Mouse (Mus musculus) spleen, postnatal 14 days (tissue): ENCODE results near the gene Pcbp2.

Source experiments
- DNase-seq, 2 experiments: peaks; one replicate each; pipeline ENCODE4 v3.0.0; 2021 to 2022; ENCODE audit warnings: low spot score in 2 of 2

Gene Pcbp2

DNA sequence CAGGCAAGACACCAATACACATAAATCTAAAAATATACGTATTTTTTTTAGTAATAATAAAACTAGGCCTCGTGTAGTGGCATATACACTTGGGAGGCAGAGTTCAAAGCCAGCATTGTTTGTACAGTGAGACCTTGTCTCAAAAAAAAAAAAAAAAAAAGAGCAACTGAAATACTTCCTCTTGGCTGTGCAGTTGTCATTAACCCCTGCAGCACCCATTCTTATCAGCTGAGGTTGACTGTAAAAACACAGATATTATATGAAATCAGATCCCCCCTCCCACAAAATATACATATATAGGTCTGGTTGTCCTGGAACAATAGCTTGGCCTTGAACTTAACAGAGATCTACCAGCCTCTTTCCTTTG, 36.1 kb downstream of the Pcbp2 start:
- DNase-seq = no peak

DNA sequence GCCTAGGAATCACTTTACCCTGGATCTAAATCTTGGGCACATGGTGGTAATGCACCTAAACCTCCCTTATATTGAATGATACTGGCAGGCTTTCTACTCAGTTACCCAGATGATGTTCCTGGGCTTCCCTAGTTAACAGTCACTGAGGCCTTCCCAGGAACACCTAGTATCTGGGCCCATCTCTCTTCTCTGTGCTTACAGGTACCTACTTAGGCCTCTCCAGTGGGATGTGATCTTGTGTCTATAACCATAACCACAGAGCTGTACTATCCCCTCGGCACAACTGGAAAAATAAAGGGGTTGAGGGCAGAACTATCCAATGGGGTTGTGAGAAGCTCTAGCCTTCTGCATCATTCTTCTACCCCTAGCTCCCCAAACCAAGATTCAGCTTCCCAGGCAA, 36.5 kb downstream of the Pcbp2 start:
- DNase-seq = no peak

DNA sequence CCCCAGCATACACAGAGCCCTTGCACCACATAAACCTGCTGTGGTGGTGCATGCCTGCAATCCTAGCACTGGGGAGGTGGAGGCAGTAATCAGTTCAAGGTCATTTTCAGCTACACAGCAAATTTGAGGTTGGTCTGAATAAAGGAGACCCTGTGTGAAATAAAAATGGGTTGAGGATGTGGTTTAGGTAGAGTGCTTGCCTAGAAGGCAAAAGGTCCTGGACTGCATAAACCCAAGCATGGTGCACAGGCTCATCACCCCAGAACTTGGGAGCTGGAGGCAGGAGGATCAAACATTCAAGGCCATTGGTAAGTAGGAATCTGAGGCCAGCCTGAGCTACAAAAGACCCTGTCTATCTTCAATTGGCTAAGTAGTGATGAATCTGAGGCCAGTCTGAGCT, 37.2 kb downstream of the Pcbp2 start:
- DNase-seq = no peak

DNA sequence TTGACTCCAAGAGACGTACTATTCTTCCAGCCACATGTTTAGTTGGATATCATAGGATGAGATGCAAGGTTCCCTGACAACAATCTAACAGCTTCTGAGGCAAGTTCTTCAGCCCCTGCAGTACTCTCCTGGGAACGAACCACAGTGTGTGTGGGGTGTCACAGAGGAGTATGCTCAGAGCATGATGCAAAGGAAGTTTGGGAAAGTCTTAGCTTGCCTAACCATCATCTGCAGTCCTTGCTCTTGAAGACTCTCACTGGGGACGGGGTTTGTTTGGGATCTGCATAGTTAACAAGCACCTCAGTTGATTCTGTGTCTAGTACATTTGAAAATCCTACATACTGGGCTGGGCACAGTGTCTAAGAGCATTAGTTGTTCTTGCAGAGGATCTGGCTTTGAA, 38.0 kb downstream of the Pcbp2 start:
- no peak for DNase-seq

DNA sequence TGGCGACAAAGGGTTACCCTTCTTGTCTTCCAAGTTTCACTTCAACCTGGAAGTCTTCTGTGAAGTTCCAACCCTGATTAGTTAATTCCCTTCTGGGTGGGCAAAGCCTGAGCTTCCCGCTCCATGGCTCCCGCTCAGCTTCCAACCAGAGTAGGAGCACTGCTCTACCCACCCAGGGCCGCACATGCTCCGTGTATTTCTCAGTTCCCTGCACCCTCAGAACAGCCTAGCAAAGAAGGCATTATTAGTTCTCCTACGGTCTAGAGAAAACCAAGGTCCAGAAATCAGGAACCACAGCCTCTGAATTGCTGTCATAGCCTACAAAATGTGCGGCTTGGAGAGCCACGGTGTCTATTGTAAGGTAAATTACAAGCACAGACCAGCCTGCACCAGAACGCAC, 39.8 kb downstream of the Pcbp2 start:
- DNase-seq = no peak

DNA sequence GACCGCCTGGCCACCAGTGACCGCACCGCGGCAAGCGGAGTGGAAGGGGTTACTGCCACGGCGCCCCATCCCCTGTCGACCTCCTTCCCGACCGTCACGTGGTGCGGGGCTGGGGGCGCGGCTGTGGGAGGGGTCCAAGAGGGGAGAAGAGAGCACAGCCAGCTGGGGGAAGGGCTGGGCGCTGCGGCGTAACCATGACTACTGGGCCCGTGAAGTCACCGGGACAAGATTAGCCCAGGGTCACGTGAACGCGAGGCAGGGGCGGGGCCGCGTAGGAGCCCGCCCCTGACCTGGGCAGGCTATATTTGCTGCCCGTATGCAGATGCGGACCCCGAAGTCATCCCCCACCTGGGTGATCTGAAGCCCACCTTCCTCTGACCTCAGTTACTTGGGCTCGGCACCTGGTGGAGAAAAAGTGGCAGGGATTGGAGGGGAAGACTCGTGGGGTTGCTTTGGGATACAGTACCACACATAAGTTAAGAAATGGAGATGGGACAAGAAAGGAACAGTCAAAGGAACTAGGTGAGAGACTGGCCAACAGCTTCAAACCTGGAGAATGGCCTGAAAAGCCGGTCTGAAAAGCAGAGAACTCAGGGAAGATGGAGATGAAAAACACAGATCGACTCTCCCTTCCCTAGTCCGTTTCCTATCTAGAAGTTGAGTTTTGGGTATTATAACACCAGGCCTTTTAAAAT, 40.4 kb downstream of the Pcbp2 start:
- DNase-seq = peak; percentile 40 to 65

DNA sequence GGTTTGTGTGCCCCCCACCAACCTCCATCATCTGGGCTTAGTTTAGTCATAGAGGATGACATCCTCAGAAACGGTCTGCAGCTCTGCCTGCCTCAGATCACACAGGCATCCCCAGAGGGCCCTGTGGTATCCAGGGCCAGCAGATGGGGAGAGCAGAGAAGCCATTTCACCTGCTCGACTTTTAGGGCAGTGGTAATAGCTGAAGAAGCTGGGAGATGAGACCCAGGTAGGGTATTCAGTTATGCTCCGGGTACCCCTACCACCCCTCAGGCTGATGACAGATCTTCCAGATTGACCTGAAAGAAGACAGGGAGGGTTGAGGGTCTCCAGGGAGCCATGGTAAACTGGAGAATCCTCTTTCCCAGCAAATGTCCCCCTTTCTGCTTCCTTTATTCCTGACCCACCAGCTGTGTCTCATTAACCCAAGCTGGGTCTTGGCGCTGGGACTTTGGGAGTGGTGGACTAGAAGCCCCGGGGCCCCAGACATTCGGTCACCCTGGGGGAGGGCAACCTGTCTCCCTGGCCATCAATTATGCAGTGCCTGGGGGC, 41.0 kb downstream of the Pcbp2 start:
- no peak for DNase-seq

DNA sequence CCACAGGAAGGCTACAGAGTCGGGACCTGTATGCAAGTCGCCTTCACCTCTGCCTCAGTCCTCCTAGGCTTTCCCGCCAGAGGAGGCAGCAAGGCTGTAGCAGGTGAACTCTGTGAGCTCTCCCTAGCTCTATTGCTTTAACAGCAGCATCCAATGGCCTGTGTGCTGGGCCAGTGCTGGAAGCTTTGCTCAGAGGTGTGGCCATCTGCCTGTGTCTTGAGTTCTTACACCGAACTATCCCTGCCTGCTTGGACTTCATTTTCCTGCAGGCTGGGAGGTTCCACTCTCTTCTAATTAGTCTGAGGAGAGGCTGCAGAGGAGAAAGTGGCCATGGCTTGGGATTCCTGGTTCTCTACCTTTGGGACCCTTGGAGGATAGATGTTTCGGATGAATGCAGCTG, 41.7 kb downstream of the Pcbp2 start:
- no peak for DNase-seq

DNA sequence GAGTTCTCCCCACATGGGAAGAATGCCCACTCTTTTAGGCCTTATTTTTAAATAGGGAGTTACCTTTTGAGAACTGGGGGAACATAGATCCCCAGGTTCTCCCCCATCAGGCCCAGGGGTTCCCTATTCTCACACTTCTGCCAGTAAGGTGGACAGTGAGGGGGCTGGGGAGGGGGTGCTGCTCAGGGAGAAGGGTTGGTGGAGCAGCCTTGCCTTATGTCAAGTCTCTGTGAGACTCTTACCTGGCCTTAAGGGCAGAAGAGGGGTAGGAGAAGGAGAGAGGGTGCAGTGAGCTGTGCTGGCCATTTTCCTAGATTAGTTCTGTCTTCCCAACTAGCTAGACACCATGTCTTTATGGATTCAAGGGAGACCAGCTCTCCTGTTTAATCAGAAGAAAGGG, 42.1 kb downstream of the Pcbp2 start:
- DNase-seq = no peak

DNA sequence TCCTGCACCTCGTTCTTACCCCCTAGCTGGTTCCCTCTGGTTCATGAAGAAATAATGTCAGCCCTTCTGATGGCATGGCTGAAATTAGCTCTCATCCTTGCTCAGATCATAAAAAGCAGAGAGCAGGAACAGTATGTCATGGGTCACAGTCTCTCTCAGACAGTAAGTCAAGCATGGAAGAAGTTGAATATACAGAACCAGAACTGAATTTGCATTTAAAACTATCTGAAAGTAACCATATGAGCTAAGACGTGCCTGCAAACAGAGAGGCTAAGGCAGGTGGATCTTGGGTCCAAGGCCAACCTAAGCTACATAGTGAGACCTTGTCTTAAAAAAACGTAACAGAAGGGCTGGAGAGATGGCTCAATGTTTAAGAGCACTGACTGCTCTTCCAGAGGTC, 42.7 kb downstream of the Pcbp2 start:
- DNase-seq = no peak

DNA sequence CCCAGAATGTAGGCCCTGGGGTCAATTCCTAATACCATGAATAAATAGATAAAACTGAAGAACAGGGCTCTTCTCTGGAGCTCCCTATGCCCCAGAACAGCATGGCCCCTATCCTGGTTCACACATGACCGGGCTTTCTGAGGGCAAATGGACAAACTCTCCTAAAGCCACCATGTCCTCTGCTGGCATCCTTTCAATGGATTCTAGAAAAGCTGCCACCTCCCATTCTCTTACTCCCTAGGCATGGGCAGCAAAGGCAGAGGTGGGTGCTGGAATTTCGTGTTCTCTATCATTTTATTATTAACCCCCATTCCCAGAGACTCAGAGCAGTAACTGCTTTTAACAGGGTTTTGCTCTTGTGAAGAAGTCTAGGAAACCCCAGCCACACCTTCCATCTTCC, 44.9 kb downstream of the Pcbp2 start:
- no peak for DNase-seq

DNA sequence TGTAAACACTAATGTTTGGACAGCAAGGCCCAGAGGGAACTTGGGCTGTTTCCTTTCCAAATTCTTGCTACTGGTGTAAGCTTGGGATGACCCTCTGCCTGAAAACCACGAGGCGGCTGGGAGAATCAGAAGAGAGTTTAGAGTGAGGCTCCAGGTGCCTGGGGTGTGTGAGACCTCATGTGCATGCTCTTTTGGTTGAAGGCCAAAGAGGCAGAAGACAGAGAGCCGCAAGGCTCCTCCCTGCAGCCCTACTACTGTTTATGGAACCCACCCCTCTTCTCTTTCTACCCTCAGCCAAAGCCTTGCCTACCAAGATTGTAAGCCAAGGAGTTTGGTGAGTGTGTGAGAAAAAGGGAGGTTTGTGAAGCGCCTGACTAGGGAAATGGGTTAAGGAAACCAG, 45.5 kb downstream of the Pcbp2 start:
- no peak for DNase-seq

DNA sequence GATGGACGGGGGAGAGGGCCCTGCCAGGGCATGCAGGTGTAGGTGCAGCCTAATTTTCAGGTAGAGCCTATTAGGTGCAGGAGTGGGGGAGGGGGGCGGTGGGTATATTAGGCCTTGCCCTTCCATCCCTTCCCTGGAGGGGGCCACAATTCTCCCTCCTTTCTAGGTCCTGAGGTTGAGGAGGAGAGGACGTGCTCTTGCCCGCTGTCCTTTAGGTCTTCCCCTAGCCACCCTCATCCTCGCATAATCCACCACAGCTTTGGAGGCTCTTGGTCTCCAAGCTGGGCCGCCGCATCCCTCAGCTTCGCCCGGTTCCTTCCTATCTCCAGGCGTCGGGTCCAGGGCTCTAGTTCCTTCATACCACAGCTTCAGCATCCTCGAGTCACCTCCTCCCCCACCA, 46.0 kb downstream of the Pcbp2 start:
- no peak for DNase-seq

DNA sequence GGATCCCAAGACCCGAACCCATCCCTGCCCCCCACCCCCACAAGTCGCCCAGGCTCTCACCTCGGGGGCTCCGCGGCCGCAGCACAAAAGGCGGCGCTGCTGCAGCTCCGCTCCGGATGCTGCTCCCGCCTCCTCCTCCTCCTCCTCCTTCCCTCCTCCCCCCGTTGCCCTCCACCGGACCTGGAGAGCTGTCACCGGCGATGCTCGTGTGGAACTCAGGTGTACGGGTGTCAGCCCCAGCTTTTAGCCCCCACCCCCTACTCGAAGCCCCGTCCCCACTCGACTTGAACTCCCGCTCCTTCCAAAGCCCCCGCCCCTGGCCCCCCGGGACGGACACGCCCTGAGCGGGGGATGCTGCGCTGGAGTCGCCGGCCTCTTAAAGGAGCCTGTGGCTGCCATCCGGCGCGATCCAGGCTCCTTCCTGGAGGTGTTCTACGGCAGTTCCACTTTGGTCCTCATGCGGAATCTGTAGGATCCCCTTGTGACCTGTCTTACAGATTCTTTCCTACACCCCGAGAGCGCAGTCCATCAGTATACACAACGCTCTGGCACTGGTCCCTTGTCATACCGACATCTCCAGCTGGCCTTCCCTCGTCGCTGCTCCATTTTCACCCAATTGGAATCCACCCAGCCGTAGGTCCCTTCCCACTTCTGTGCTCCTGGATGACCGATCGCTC, 46.5 kb downstream of the Pcbp2 start, which contains the start of gene Map3k12:
Gene Map3k12, minus strand, starts transcription at position 337 of the 677 bp plus-strand sequence.
- DNase-seq = peak in 1 of 2 experiments; percentile 33

DNA sequence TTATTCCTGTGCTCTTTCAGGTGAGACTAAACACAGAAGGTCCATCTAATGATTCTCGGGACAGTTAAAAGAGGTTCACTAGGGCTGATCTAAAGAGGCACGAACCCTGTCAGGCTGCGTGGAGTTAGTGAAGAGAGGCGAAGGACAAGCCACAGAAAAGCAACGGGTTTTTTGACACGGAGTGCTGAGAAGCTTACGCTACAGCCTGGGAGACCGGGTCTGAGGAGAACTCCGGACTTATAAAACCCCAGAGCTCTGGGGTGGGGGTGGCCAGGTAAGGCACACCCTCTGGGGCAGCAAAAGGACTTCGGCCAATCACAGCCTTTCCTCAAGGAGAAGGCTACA, 47.3 kb downstream of the Pcbp2 start:
- DNase-seq = no peak

DNA sequence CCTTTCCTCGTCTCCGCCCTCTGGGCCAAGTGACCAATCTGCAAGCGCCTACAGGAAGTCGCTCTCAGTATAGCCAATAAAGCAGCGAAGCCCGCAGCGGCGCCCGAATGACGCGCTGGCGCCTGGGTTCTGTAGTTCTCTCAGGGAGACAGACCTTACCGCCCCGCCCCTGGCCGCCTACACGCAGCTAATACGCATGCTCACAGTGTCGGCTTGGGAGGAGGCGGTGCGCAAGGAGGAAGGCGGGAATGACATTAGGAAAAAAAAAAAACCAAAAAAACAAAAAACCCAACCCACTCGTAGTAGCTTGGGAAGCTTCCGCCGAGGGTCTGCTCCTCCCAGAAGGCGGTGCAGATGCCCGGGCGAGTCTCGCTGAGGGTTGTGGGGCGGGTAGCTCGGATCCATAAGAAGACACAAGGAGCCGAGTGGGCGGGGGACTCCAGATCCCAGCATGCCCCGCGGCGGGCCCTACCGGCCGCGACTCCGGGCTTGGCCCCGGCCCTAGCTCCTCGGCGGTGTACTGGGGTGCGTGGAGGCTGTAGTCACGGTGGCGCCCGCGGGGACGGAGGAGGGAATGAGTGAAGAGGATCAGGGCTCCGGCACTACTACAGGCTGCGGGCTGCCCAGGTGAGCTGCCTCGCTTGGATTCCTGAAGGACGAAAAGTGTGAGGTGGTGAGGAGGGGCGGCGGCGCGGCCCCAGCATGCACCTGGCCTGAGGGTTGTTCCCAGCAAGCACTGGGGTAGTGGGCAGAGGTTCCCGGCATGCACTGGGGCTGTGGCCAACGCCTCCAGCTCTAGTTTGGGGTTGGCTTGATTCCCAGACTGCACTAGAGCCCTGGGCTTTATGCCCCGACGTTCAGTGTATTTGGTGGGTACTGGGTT, 47.9 kb downstream of the Pcbp2 start, which contains the start of gene Tarbp2:
Gene Tarbp2, plus strand, starts transcription at position 217 of the 883 bp plus-strand sequence.
- DNase-seq = peak; percentile 98

DNA sequence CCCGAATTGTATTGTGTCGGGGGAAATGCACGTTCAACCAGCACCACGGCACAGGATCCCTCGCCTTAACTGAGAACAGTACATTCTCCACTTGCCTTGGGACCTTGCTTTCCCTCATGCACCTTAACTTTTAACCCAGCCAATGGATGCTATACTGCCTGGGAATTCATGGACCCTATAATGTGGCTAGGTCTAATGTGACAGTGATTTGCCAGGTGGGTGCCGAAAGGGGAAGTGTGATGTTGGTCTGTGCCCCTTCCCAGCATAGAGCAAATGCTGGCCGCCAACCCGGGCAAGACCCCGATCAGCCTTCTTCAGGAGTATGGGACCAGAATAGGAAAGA, 48.5 kb downstream of the Pcbp2 start:
- DNase-seq = no peak

DNA sequence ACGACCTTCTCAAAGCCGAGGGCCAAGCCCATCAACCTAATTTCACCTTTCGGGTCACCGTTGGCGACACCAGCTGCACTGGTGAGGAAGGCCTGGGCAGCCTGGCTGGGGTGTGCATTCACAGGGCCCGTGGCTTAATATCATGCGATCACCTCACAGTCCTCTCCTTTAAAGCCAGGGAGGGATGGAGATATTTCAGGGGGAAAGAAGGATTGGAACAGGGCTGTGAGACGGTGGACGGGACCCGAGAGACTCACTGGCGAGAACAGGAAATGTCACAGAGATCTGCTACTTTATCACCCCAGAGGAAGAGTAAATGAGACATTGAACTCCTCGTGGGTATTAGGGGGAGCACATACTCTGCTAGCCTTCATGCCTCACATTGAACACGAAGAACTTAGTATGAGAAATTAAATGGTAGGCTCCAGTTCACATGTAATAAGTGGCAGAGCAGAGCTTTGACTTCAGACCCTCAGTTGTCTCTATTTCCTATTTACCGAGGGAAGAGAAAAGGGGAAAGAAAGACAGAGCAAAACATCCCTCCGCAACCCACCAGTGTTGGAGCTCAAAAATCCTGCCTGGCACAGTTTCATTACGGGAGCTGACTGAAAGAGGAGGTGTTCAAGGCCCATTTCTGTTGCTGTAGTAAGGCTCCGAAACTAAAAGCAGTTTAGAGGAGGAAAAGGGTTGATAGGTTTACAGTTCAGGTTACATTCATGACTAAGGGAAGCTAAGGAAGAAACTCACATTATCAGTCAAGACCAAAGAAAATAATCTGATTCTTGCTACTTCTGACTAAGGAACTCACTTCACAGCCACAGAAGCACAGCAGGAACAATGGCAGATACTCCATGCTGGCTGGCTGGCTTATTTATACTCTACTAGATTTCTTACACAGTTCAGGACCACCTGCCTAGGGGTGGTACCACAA, 49.1 kb downstream of the Pcbp2 start:
- no peak for DNase-seq

DNA sequence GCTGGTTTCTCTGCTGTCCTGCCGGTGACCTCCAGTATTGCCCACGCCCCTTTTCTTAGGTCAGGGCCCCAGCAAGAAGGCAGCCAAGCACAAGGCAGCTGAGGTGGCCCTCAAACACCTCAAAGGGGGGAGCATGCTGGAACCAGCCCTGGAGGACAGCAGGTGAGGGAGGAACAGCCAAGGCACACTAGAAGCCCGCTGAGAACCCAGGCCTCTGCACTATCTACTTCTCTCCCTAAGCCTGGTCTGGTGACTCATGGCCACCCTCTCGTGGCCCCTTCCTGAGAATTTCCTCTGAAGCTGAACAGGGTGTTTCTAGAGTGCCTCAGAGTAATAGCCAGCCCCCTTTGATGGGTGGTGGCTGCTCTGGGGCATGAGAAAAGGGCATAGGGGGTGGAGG, 50.1 kb downstream of the Pcbp2 start:
- no peak for DNase-seq

DNA sequence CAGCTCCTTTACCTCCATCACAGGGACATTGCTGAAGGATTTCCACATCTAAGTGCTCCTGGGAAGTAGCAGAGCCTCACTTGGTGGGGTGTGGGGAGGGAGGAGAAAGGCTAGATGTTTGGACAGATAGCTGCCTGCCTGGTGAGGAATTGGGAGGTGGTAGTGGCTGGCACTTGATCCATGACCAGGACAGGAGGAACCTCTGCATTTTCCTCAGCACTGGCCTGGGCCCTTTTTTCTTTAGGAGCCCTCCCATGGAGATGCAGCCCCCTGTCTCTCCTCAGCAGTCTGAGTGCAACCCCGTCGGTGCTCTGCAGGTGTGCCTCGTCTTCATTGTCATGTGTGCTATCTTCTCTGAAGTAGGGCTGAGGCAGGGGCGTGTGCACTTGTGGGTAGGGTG, 51.1 kb downstream of the Pcbp2 start:
- no peak for DNase-seq

DNA sequence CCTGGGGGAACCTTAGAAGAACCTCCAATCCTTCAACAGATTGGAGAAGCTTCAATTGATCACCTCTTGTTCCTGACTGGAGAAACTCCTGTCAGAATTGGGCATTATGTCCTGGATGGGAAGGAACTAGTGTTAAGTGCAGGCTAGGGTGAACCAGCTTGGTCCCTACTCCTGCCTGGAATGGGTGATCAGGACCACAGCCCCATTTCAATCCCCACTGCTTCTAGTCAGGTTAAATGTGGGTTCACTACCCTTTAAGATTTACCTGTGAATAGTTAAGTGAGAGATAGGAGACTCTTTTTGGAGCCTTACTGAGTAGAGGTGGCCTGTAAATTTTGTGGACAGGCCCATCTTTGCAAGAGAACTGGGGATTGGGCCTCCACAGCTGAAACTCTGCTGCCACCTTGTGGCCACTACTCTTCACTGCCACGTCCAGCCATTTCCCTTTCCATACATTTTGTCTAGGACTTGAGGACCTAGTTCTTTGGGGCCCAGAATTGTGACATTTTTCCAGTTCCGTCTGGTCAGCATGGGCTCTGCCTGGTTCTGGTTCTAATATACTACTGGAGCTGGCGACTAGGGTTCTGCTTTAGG, 54.6 kb downstream of the Pcbp2 start, which contains the start of gene Npff:
Gene Npff, minus strand, starts transcription at position 51 of the 594 bp plus-strand sequence.
- peak; percentile 43 to 71 for DNase-seq
